Mouse (Mus musculus) thymus, postnatal 10 days (tissue): Measurements from ENCODE around the gene Rac1.
A peak's percentile ranks its signal among the peaks of the same experiment; 100 is the strongest.
"Not testable (repeated sequence)": the region's sequence is repeated elsewhere in the genome, so short reads cannot be mapped to it uniquely, and the experiment has no call there.

Source experiments
- DNase-seq, 2 experiments: peaks; one replicate each; pipeline ENCODE4 v3.0.0; 2021; ENCODE audit warnings: low spot score in 2 of 2

The Rac1 gene

GRCm38 (mm10) chr5:143525454-143526225 is 2.2 kb downstream of the Rac1 start:
- no peak for DNase-seq

DNA sequence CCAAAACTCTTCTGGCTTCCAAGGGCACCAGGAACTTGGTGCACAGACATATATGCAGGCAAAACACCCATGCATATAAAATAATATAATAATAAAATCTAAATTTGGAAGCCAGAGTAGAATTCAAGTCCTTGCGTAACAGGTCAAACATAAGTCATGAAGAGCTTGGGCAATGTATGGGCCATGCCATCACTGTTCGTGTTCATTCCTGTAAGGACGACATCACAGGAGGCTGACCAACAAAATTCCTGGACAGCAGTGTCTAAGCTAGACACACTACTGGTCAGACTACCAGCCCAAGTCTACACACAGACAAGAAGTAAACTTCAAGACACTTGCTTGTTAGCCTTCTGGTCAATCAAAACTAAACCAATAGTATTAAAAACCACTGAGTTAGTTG is 5.0 kb downstream of the Rac1 start:
- DNase-seq, result no peak

- DNase-seq, result no peak
These were observed 7.4 kb downstream of the Rac1 start for GRCm38 (mm10) chr5:143520415-143520814.

GRCm38 (mm10) chr5:143518045-143518591 is 9.7 kb downstream of the Rac1 start:
- no peak for DNase-seq

- DNase-seq, result no peak
These were observed 10.4 kb downstream of the Rac1 start for GRCm38 (mm10) chr5:143517436-143517835.

GRCm38 (mm10) chr5:143517005-143517404 is 10.8 kb downstream of the Rac1 start:
- no peak for DNase-seq

GRCm38 (mm10) chr5:143514878-143515277 is 13.0 kb downstream of the Rac1 start:
- no peak for DNase-seq

- no peak for DNase-seq
These were observed 15.5 kb downstream of the Rac1 start for GRCm38 (mm10) chr5:143512305-143512704.

DNA sequence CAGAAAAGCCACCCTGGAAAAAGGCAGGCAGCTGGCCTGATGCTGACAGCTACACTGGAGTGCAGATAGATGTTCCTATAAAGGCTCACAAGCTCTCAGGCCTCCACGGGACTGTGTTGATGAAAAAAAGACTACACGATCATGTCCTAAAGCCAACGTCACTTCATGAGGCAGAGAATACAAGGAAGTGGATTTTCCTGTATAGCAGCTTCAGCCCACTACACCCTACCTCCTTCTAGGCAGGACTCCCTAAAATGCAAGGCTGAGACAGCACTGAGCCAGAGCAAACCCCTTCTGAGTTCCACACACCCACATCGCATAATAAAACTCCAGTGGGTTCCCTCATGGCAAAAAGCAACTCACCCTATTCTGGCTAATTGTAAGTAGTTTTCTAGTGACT is 16.3 kb downstream of the Rac1 start:
- DNase-seq, result no peak

- no peak for DNase-seq
These were observed 18.1 kb downstream of the Rac1 start for GRCm38 (mm10) chr5:143509737-143510136.

DNA sequence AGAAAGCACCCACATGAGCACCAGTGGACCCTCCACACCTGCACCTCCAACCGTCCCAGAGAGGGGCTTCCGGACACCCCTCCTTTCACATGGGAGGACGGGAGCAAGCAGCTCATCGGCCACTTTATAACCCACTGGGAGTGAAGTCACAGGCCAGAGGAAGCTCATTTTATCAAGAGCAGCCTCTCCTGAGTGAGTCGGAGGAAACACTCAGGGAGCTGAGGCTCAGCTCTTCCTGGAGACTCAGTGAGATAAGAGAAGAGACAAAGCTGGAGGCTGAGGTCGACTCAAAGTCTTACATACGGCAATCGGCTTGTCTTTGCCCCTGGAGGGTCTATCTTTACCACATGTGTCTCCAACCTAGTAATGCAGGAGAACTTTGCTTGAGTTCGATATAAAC is 18.5 kb downstream of the Rac1 start:
- DNase-seq, result no peak

DNA sequence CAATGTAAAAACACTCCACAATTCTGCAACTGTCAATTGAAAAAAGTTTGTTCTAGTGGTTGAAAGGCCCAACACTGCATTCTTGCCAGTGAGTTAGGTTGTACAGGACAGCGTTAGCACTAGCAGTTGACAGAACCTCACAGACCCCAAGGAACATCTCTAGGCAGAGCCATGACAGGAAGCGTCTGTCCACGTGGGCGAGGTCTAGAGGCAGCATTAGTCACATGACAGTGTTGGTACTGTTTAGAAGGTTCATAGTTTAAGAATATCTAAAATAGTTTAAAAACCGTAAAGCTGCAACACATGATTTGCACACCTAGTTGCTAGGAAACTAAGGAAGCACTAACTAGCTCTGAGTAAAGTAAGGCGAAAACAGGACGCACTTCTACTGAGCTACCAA is 22.3 kb downstream of the Rac1 start:
- DNase-seq, result no peak

DNA sequence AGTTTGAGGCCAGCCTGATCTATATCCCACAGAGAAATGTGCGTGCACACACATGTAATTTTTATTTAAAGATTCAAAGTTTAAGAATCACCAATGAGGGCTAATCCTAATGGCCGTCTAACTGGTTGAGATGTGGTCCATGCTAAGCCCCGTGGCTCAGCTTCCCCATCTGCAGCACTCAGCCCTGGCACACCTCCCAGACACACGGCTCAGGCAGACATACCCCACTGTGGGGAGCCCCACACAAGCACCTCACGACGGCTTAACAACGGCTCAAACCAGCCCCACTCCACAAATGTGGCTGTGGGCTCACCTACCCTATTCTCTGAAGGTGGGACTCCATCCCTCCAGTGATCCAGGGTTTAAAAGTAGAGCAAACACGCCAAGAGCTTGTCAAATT is 22.8 kb downstream of the Rac1 start:
- DNase-seq, result no peak

DNA sequence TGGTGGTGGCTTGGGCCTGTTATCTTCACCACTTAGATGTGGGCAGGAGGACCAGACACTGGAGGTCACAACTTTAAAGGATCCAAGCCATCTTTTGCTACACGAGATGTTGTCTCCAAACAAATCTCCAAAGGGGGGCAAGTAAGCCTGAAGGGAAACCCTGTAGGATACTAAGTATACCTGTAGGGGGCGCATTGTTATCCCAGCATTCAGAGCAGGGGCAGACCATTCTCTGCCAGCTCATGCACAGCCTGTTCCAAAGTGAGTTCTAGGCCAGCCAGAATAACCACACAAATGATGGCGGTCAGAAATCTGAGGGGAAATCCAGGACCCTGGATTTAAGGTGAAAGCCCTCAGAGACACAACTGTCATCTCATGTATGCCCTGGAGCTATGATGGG is 23.4 kb downstream of the Rac1 start:
- DNase-seq, result peak in 1 of 2 experiments; percentile 33

GRCm38 (mm10) chr5:143503740-143504139 is 24.1 kb downstream of the Rac1 start:
- no peak for DNase-seq

DNA sequence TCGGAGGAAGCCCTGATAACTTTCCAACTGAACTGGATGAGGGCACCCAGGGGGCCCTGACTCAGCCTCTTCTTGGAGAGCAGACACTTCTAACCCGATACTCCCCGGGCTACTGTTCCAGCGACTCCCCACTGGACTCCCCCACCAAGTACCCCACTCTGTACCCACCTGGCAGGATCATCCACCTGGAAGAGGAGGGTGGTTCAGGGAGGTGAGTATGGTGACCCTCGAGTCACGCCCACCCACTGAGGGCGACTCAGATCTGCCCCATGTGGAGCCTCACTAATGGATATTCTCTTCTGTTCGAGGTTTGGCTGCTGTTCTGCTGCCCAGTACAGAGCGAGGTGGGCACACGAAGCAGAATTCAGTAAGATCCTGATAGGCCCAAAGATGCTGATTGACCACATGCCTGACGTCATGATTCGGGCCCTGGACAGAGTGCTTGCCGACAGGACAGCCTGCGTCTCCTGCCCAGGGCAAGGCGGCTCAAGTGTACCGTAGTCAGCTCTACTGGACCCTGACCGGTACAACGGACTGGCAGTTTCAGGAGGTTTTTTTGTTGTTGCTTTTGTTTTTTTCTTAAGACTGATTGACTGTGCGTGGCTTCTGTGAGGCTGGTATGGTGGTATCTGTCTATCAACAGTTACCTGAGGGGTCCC is 24.8 kb downstream of the Rac1 start:
- no peak for DNase-seq

DNA sequence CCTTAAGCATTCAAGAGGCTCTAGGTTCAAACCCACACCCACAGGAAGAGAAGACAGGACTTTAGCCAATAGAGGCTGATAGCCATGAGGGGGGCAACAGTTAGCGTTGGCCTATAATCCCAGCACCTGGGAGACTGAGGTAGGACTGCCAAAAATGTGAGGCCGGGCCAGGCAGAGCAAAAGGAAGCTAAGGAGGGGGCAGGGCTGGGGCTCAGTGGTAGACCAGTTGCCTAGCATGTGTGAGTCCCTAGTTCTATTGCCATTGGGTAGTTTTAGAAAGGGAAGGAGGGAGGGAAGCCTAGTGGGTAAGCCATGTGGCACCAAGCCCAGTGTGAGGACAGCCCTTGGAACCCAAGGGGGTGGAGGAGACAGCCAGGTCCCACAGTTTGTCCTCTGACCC is 26.2 kb downstream of the Rac1 start:
- no peak for DNase-seq

DNA sequence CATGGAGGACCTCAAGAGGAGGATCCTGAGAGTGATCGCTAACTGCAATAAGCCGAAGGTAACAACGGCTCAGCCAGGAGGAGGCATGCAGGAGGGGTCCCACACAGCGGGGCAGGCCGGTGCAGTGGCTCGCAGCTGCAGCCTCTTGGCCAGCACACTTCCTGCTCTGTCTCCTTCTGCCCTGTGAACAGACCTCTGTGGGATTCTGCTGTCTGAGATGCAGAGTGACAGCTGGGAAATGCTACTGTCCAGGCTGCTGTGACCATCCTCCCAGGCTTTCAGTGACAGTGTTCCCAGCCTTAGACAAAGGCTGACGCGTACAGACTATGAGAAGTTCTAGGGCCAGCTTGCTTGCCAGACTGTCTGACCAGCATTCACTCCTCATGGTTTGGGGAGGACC is 26.7 kb downstream of the Rac1 start:
- DNase-seq, result no peak

DNA sequence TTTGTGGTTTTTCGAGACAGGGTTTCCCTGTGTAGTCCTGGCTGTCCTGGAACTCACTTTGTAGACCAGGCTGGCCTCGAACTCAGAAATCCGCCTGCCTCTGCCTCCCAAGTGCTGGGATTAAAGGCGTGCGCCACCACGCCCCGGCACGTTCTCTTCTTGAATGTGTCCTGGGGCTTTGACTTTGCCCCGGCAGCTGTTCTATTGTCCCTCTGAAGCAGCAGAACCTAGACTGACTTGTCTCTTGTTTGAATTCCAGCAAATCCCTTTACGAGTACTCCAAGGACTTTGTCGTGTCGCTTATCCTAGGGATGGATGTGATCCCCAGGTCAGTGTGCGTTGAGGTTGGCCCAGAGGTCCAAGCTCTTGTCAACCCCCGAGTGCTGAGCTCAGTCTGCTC is 27.1 kb downstream of the Rac1 start:
- not testable (repeated sequence) for DNase-seq

DNA sequence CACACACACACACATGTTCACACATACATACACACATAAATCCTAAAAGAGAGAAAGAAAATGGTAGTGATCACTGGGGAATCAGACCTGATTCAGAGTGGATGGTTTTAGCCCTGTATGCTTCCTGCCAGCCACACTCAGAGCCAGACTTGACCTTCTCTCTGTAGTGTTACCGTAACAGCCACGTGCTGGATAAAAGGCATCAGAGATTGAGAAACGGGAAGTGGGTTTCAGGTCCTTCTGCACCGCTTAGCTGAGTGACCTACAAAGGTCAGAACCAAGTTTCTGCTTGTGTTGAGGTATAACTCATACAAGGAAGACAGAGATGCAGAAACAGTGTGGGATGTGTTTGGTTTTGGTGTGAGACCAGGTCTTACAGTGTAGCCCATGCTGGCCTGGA is 28.1 kb downstream of the Rac1 start:
- DNase-seq, result no peak

- DNase-seq, result no peak
These were observed 28.6 kb downstream of the Rac1 start for GRCm38 (mm10) chr5:143499197-143499596.

DNA sequence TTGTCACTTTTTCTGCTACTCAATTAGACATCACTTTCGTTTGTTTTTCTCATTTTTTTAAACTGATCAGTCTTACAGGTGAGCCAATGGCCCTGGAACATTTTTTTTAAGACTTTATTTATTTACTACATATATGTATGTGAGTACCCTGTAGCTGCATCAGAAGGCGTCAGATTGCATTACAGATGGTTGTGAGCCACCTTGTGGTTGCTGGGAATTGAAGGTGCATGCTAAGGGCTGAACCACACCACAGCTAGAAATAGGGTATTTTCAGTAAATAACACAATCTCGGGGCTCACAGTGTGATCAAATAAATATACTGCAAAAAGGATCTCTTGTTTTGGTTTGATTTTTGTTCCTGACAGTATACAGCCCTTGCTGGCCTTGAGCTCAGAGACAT is 30.4 kb downstream of the Rac1 start:
- DNase-seq, result no peak

- DNase-seq, result no peak
These were observed 32.1 kb downstream of the Rac1 start for GRCm38 (mm10) chr5:143495708-143496107.
